Mouse (Mus musculus): ENCODE measurements around the gene Taf1.
A peak's percentile ranks its signal among the peaks of the same experiment; 100 is the strongest.
"Not testable (repeated sequence)": the region's sequence is repeated elsewhere in the genome, so short reads cannot be mapped to it uniquely, and the experiment has no call there.

Gene Taf1

GRCm38 (mm10) chrX:101532347-101533221 lies at the start of gene Taf1:
Gene Taf1 (plus strand): TSS chrX:101532734.
- peak; percentile 84 for DNase-seq (ENCODE audit: low read depth, low spot score)

DNA sequence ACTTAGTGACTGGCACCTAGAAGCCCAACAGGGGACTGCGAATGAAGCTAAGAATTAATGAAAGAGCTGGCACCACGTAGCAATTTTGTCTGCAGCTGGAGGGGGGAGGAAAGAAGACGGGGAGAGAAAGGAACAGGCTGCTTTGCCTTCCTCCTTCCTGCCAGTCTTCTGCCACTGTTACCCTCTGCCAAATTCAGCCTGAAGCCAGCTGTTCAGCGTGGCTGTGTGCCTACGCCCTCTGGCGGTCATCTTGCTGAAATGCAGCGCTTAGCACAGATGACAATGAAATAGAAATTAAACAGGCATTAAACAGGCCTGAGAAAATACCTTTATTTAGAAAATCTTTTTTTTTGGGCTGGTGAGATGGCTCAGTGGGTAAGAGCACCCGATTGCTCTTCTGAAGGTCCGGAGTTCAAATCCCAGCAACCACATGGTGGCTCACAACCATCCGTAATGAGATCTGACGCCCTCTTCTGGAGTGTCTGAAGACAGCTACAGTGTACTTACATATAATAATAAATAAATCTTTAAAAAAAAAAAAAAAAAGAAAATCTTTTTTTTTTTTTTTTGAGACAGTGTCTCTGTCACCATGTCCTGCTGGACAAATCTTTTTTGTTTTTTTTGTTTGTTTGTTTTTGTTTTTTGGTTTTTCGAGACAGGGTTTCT lies 45.9 kb upstream of the Taf1 start:
- DNase-seq (ENCODE audit: low read depth, low spot score) = not testable (repeated sequence)

GRCm38 (mm10) chrX:101504636-101505035 lies 27.9 kb upstream of the Taf1 start:
- DNase-seq (ENCODE audit: low read depth, low spot score) = no peak

DNA sequence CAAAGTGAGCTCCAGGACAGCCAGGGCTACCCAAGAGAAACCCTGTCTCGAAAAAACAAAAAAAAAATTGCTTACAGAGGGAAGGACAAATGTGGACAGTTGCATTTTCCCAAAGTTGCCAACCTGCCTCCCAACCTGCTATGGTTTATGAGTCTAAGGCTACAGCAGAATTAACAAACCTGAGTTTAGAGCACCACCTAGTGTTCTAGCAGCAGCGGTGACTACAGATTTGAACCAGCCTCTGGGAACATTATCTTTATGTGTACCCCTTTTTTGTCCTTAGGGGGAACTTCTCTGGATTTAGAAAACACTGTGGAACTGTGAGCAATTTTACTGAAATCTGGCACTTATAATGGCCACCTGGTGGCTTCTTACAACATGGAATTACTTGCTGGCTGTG lies 16.8 kb upstream of the Taf1 start:
- DNase-seq (ENCODE audit: low read depth, low spot score) = no peak

- DNase-seq (ENCODE audit: low read depth, low spot score) = no peak
Measured at GRCm38 (mm10) chrX:101518006-101518405, 14.5 kb upstream of the Taf1 start.

GRCm38 (mm10) chrX:101522027-101522426 lies 10.5 kb upstream of the Taf1 start:
- DNase-seq (ENCODE audit: low read depth, low spot score) = no peak

GRCm38 (mm10) chrX:101527356-101527755 lies 5.2 kb upstream of the Taf1 start:
- DNase-seq (ENCODE audit: low read depth, low spot score) = no peak

DNA sequence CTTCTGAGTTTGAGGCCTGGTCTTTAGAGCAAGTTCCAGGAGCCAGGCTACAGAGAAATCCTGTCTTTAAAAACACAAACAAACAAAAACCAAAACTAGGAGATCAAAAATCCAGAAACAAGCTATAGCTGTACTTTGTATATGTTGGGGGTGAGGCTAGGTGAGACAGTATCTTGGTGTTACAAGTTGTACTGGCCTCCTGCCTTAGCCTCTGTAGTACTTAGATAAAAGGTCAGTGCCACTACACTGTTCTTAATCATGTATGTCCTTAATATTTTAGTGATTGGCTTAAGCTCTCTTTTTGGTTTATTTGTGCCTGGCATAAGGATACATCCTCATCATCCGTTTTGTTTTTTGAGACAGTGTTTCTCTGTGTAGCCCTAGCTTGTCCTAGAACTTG lies 52.9 kb downstream of the Taf1 start:
- no peak for DNase-seq (ENCODE audit: low read depth, low spot score)

DNA sequence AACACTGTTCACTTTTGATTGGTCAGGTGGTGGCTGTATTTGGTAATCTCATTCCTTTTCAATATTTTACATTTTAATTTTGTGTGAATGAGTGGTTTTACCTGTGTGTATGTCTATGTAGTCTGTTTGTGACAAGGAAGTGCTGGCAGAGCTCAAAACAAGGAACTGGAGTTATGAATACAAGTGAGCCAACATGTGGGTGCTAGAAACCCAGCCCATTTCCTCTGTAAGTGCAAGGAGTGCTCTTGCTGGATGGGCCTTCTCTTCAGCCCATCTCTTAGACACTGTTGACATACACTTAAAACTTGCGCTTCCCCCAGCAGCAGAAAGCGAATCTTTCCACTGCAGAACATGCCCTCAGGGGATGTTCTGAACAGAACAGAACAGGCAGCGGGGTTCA lies 83.6 kb downstream of the Taf1 start:
- no peak for DNase-seq (ENCODE audit: low read depth, low spot score)

GRCm38 (mm10) chrX:101617889-101618288 lies 85.4 kb downstream of the Taf1 start:
- DNase-seq (ENCODE audit: low read depth, low spot score) = no peak

DNA sequence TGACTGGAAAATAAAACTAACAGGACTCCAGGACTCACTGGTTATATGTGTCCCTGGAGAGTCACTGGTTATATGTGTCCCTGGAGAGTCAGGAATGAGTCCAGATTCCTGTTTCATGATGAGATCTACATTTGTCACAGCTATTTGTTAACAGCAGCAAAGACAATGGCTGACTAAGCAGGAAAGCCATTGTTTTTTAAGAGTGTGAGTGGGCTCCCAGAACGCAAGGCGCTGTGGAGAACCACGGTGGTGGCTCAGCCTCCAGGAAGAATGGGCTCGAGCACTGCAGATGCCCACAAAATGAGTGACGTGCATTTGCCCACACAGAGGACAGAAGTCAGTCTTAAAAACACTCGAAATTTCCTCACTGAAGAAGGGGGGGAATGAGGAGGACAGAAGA lies 87.8 kb downstream of the Taf1 start:
- DNase-seq (ENCODE audit: low read depth, low spot score) = no peak

GRCm38 (mm10) chrX:101622539-101622938 lies 90.0 kb downstream of the Taf1 start:
- no peak for DNase-seq (ENCODE audit: low read depth, low spot score)

- no peak for DNase-seq (ENCODE audit: low read depth, low spot score)
Measured at GRCm38 (mm10) chrX:101636821-101637525, 104.4 kb downstream of the Taf1 start.

GRCm38 (mm10) chrX:101638856-101639255 lies 106.3 kb downstream of the Taf1 start:
- no peak for DNase-seq (ENCODE audit: low read depth, low spot score)

- DNase-seq (ENCODE audit: low read depth, low spot score) = no peak
Measured at GRCm38 (mm10) chrX:101639306-101639705, 106.8 kb downstream of the Taf1 start.

- DNase-seq (ENCODE audit: low read depth, low spot score) = peak; percentile 61
Measured at GRCm38 (mm10) chrX:101639741-101640166, 107.2 kb downstream of the Taf1 start, which contains the start of gene Ogt. Gene Ogt (plus strand): TSS chrX:101640060.

DNA sequence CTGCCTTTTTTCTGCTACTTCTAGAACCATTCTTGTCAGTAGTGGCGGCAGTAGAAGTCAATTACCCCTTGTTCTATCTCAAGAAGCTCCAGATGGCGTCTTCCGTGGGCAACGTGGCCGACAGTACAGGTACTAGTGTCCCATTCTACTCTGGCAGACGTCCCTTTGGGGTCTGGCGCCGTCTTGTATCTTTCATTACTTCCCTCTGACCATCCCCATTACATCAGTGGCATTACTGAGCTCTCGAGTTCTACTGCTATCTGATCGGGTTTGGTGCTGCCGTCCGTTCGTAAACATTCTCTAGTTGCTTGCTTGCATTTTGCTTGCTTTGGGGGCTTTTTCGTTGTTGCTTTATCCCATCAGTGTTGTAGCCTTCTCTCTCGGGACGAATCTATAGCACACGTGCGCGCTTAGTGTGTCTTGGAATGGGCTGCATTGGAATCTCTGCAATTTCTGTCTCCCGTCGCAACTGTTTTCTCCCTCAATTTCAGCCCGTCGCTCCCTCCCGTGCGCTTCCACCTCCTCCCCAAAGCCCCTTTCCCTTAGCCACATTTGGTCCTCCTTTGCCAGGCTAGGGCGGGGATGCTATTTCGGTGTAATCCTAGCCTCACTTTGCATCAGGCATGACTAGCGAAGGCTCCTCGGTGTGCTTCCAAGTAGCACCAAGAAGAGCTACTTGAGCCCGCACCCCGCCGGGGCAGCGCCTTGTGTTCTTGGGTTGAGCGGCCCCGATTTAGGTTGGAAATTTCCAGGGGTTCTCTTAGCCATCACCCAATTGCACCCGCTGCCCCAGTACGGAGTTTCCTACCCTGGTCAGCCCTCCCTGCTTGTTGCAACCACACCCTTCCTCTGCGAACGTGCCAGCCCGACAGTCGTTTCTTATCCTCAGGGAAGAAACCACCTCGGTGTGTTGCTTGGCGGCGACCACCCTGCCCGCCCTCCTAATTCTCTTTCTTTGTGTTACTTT lies 107.9 kb downstream of the Taf1 start:
- DNase-seq (ENCODE audit: low read depth, low spot score) = no peak

DNA sequence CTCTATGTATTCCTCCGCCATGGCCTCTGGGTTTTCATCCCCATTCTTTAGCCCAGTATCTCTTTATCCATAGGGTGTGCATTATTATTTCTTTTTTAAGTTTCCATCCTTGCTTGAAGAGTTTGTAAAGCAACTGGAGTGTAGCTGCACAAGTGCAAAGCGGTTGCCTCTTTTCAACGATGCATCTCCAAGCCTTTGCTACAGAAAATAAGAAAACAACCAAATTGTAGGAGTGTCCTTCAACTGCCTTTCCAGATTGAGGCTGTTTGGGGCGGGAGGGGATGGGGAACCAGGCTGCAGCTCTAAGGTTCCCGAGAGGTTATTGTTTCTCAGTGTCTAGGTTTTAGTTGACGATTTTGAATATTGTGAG lies 108.6 kb downstream of the Taf1 start:
- no peak for DNase-seq (ENCODE audit: low read depth, low spot score)

DNA sequence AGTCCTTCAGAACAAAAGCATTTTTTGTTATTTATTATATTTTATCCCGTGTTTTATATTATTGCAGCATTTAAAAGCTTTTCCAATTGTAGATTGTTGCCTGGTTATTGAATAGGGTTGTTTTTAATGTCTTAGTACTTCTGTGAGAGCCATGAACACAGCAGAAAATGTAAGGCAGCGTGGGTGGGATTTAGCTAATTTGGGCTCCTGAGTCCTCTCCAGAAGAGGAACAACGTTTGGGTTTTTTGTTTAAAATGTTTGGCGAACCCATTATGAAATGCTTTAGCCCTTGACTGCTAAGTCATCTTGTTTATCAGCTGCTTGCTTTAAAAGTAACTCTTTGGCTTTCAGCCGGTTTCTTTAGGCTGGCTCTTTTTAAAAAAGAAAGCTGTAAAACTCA lies 109.6 kb downstream of the Taf1 start:
- no peak for DNase-seq (ENCODE audit: low read depth, low spot score)

GRCm38 (mm10) chrX:101645286-101645685 lies 112.8 kb downstream of the Taf1 start:
- no peak for DNase-seq (ENCODE audit: low read depth, low spot score)

DNA sequence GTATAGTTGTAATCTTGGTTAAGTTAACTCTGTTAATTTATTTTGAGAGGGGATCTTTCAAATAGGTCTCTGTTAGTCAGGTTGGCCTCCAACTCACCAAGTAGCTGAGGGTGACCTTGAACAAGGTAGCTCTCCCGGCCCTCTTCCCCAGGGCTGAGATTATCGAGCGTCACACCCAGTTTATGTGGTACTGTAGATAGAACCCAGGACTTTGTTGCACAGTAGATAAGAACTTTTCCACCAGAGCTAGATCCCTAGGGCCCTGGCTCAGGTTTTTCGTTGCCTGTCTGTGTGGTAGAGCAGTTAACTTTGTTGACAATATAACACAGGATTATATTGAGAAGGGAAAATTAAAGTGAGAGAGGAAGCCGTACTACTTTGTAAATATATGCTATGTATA lies 114.1 kb downstream of the Taf1 start:
- DNase-seq (ENCODE audit: low read depth, low spot score) = no peak

All from WW6 (cell line).